Mouse (Mus musculus): Measurements from ENCODE around the gene Klhl29.

Gene Klhl29

GRCm38 (mm10) chr12:5125907-5126306 is 249.6 kb downstream of the Klhl29 start:
- no peak for DNase-seq (ENCODE audit: low spot score in 2 of 2)

- no peak for DNase-seq (ENCODE audit: low spot score in 2 of 2)
These were observed 252.5 kb downstream of the Klhl29 start for GRCm38 (mm10) chr12:5122972-5123371.

DNA sequence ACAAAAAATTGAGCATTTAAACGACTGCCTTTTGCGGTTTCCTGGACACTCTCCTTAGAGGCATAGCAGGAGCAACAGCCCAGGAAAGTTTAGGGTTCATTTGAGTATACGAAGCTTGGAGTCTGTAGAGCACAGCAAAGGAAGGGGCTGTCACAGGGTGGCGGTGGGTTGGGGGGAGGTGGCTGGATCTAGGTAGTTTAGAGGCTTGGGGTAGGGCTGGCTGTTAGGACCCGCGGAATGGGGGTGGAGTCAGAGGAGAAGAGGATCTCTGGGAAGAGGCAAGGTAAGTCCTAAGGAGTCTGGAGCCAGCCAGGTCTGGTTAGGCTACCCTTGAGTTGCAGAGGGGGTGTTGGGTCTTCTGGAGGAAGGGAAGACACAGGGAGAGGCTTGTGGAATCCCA is 255.2 kb downstream of the Klhl29 start:
- no peak for DNase-seq (ENCODE audit: low spot score in 2 of 2)

DNA sequence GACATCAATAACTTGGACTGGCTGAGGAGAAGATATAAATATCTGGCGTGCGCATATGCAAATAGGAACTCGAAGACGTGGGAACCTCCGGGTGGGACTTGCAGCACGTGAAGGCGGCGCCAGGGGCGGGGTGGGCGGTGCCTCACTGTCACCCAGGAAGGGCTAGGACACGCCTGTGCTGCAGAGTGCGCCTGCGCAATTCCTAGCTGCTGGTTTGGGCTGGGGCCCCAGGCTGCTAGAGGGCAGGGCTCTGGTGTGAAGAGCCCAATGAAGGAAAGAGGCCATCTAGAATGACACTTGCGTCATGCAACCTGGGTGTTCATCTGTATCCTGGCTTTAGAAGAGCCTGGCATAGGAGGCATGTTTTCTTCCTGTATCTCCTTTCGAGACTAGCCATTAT is 255.8 kb downstream of the Klhl29 start:
- peak; percentile 94 to 96 for DNase-seq (ENCODE audit: low spot score in 2 of 2)

GRCm38 (mm10) chr12:5119286-5119685 is 256.2 kb downstream of the Klhl29 start:
- no peak for DNase-seq (ENCODE audit: low spot score in 2 of 2)

DNA sequence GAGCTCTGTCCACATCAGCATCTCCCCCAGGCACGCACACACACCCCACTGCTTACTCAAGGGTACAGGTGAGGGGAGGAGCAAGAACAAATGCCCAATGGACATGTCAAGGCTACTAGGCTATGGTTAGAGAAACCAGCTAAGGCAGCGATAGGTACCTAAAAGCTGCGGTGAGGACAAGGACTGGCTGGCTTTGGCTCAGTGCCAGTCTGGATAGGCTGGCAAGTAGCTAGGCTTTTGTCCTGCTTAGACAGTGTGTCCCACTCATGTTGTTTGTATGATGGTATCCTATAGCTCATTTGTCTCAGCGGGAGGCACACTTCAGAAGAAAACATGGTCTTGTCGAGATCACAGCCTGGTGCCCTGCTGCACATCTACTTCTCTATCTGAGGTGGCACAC is 258.9 kb downstream of the Klhl29 start:
- no peak for DNase-seq (ENCODE audit: low spot score in 2 of 2)

DNA sequence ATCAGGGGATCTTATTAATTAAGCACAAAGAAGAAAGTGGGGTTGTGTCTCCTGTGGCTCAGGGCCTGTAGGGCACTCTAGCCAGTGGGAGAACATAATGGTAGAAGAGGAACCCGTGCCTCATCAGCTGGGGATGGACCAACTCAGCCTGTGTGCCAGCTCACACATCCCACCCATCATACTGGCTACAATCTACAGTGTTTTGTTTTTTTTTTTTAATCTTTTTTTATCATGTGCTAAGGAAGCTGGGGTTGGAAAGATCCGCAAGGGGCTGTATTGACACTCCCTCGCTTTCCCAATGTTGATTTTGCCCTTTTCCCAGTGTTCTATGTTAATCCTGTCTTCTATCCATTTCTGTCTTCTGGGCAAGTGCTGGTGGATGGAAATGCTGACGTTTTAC is 260.9 kb downstream of the Klhl29 start:
- no peak for DNase-seq (ENCODE audit: low spot score in 2 of 2)

GRCm38 (mm10) chr12:5111343-5111742 is 264.1 kb downstream of the Klhl29 start:
- no peak for DNase-seq (ENCODE audit: low spot score in 2 of 2)

DNA sequence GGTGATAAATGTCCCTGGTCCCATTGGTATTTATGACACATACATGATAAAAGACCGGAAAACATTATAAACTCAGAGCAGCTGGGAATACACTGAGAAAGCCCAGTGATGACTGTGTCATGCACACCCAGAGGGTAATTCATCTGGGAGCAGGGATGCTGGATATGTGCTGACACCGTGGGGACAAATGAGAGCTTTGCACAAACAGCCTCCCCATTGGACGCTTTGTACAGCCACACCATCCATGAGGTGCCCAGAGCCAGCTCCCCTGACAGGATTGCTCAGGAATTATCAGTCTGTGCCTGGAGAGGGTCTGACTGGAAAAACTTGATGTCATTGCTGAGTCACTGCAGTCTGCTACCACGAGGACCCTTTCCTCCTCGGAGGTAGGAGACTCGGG is 266.9 kb downstream of the Klhl29 start:
- DNase-seq (ENCODE audit: low spot score in 2 of 2): no peak

GRCm38 (mm10) chr12:5107795-5108194 is 267.7 kb downstream of the Klhl29 start:
- no peak for DNase-seq (ENCODE audit: low spot score in 2 of 2)

- DNase-seq (ENCODE audit: low spot score in 2 of 2): no peak
These were observed 270.9 kb downstream of the Klhl29 start for GRCm38 (mm10) chr12:5104422-5105052.

- no peak for DNase-seq (ENCODE audit: low spot score in 2 of 2)
These were observed 274.0 kb downstream of the Klhl29 start for GRCm38 (mm10) chr12:5101411-5102024.

- no peak for DNase-seq (ENCODE audit: low spot score in 2 of 2)
These were observed 275.9 kb downstream of the Klhl29 start for GRCm38 (mm10) chr12:5099572-5099971.

DNA sequence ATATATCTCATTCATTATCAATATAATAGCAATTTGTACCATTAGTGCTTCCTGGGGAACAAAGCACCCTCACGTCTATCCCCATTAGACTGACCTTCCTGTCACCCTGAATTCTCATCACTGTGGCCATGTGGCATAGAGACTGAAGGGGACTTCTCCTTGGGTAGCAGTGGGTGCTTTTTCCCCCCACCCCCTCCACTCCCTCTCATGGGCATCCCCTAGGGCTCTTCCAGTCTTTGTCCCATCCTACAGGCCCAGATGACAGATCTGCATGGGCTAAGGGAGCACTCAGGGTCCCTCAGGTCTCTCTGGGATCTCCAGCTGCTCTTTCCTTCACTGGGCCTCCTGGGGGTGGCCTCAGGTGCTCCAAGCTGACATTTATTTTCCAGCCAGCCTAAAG is 286.8 kb downstream of the Klhl29 start:
- no peak for DNase-seq (ENCODE audit: low spot score in 2 of 2)

- no peak for DNase-seq (ENCODE audit: low spot score in 2 of 2)
These were observed 287.5 kb downstream of the Klhl29 start for GRCm38 (mm10) chr12:5087787-5088519.

DNA sequence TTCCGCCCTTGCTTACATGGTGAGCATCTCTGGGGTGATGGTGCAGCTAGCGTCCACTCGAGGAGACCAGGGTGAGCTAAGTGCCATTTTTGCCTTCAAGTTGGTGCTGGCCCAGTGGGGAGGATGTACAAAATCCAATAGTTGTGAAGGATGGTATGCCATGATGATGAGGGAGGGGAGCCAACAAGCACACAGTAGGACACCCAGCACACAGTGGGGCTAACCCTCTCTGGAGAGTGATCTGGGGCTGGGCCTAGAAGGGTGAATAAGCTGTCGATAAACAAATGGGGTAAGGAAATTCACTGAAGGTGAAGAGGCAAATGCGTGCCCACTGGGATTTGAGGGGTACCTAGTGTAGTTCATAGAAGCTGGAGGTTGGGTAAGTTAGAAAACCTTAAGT is 290.8 kb downstream of the Klhl29 start:
- DNase-seq (ENCODE audit: low spot score in 2 of 2): no peak

GRCm38 (mm10) chr12:5081480-5081879 is 294.0 kb downstream of the Klhl29 start:
- DNase-seq (ENCODE audit: low spot score in 2 of 2): no peak

- DNase-seq (ENCODE audit: low spot score in 2 of 2): no peak
These were observed 302.3 kb downstream of the Klhl29 start for GRCm38 (mm10) chr12:5073191-5073590.

DNA sequence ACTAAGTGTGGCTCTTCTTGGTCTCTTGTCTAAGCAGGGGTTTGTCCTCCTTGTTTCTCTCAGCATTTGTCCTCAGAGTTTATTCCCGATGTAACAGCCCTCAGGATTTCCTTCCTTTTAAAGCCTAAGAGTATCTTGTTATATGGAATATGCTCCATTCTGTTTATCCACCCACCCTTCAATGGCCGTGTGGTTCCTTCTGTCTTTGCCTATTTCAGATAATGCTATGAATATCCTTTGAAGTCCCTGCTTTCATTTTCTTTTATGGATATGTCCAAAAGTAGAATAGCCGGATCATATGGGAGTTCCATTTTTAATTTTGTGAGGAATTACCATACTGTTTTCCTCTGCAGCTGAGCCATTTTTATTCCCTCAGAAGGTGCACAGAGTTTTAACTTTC is 305.4 kb downstream of the Klhl29 start:
- DNase-seq (ENCODE audit: low spot score in 2 of 2): no peak

- DNase-seq (ENCODE audit: low spot score in 2 of 2): no peak
These were observed 307.9 kb downstream of the Klhl29 start for GRCm38 (mm10) chr12:5067590-5067989.

- DNase-seq (ENCODE audit: low spot score in 2 of 2): no peak
These were observed 327.4 kb downstream of the Klhl29 start for GRCm38 (mm10) chr12:5048104-5048503.

DNA sequence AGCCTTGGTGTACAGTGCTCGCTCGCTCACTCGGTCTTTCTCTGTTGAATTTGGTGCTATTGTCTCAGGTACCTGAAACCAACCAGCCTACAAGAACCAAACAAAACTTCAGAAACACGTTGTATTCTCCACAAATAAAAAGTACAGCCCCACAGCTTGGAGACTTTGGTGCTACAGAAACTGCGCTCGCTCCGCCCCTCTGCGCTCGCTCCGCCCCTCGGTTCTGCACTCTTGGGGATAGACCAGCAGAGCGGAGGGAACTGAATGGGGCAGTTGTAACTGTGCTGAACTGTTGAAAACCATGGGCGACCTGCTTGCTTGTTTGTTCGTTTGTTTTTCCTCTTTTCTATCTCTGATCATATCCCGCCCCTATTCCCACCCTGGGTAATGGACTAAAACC is 331.3 kb downstream of the Klhl29 start:
- no peak for DNase-seq (ENCODE audit: low spot score in 2 of 2)

GRCm38 (mm10) chr12:5038008-5038407 is 337.5 kb downstream of the Klhl29 start:
- no peak for DNase-seq (ENCODE audit: low spot score in 2 of 2)

Measured in urinary bladder, postnatal 4 days (tissue).